7 mouse cellular contexts compared by ENCODE assay signal in the genomic region with DNA sequence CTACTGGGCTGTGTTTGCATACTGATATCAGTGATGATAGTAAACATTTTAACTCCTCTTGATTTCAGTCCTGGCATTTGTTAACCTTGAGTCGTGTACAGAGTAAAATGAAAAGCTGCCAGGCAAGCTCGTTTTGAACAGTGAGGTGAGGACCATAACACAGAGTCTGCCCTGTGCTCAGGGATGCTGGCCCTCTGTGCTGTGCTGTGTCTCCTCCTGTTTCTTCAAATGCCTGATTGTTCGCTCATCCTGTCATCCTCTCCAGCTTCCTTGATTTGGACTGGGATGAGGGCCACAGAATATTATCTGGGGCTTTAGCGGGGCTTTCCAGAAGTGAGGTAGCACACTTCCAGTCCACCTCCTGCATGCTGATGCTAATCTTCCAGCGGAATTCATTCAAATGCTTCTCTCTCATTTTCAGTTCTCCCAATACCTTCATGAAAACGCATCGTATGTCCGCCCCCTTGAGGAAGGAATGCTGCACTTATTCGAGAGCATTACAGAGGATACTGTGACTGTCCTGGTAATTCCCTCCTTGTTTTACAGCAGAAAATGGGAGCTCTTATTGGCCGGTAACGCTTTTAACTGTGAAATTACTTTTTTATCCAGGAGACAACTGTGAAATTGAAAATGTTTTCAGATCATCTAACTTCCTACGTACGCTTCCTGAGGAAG. TPM values are rescaled to one million over a fixed set of nuclear protein-coding genes. Genes with fewer than 3 reads are reported as not detected.
DNase-seq lines count a peak whose midpoint lies in the region; ATAC-seq and TF ChIP-seq lines count a peak whose summit lies in the region.

No protein-coding gene starts in this region.

- DNase-seq in ZHBTc4 (ENCODE audit: low read depth, low spot score), result peak; percentile 92
- DNase-seq in cerebellum, adult 11-12 months, result peak; percentile 50
- peak; percentile 84 for DNase-seq in hindbrain, embryonic 14.5 days (ENCODE audit: low spot score)
- DNase-seq in layer of hippocampus, adult 9-11 months, result peak; percentile 58
- DNase-seq in midbrain, embryonic 11.5 days (ENCODE audit: low spot score, missing footprints), result peak; percentile 95

- no peaks in the 10 kb centered on the region for H3K9me3 ChIP-seq in forebrain, embryonic 15.5 days
- H3K9me3 ChIP-seq in hindbrain, embryonic 14.5 days (ENCODE audit: control insufficient read depth, low read length), result no peaks in the 10 kb centered on the region
- no peaks in the 10 kb centered on the region for H3K9me3 ChIP-seq in midbrain, embryonic 11.5 days (ENCODE audit: control insufficient read depth, low read length)

- 37% methylated on average over 13 of the region's 13 CpGs for WGBS in forebrain, embryonic 15.5 days
- 32% methylated on average over 13 of the region's 13 CpGs for WGBS in hindbrain, embryonic 14.5 days
- 37% methylated on average over 13 of the region's 13 CpGs for WGBS in midbrain, embryonic 11.5 days
- WGBS in small intestine, adult 2 months, result 51% methylated on average over 13 of the region's 13 CpGs

- H3K4me3 ChIP-seq in forebrain, embryonic 15.5 days, result no peak overlapping the region
- no peak overlapping the region for H3K4me3 ChIP-seq in hindbrain, embryonic 14.5 days (replicated peaks; ENCODE audit: low read length)
- no peak overlapping the region for H3K4me3 ChIP-seq in midbrain, embryonic 11.5 days (ENCODE audit: low read depth, low read length)
- H3K4me3 ChIP-seq in small intestine, adult 2 months (ENCODE audit: low read depth, low read length), result no peak overlapping the region

- no peaks in the 10 kb centered on the region for H3K4me1 ChIP-seq in forebrain, embryonic 15.5 days
- H3K4me1 ChIP-seq in hindbrain, embryonic 14.5 days (replicated peaks; ENCODE audit: control insufficient read depth, insufficient read depth, low read length), result no peaks in the 10 kb centered on the region
- H3K4me1 ChIP-seq in midbrain, embryonic 11.5 days (ENCODE audit: control insufficient read depth, insufficient read depth, low read length), result no peaks in the 10 kb centered on the region
- 0 out of 2 replicates have a peak, but pooled peaks cover 2% of the 10 kb centered on the region for H3K4me1 ChIP-seq in small intestine, adult 2 months (ENCODE audit: control insufficient read depth, insufficient read depth, insufficient read length, low read length)

- ATAC-seq in forebrain, embryonic 15.5 days (replicated peaks), result peak; percentile 69
- ATAC-seq in hindbrain, embryonic 14.5 days (ENCODE audit: low FRiP score), result peak; percentile 81; the same call in 1 of the 2 replicates
- peak; percentile 75; the same call in 1 of the 2 replicates for ATAC-seq in midbrain, embryonic 11.5 days (ENCODE audit: low FRiP score)

- peak overlapping the region; percentile 38 for H3K27ac ChIP-seq in forebrain, embryonic 15.5 days (replicated peaks)
- peak overlapping the region; percentile 38 for H3K27ac ChIP-seq in hindbrain, embryonic 14.5 days
- no peak overlapping the region for H3K27ac ChIP-seq in midbrain, embryonic 11.5 days (ENCODE audit: low read depth, low read length)
- H3K27ac ChIP-seq in small intestine, adult 2 months (ENCODE audit: insufficient read depth, low read depth, low read length), result no peak overlapping the region

- TF ChIP-seq CTCF in small intestine, adult 2 months (IDR thresholded peaks at IDR 0.05; ENCODE audit: extremely low read depth, insufficient read length, insufficient replicate concordance, low read depth, low read length), result peak; percentile 3; the same call in 1 of the 2 replicates

- no peak overlapping the region for H3K9ac ChIP-seq in forebrain, embryonic 15.5 days (replicated peaks)
- no peak overlapping the region for H3K9ac ChIP-seq in hindbrain, embryonic 14.5 days
- no peak overlapping the region for H3K9ac ChIP-seq in midbrain, embryonic 11.5 days (ENCODE audit: low read length)

- H3K27me3 ChIP-seq in forebrain, embryonic 15.5 days, result no peaks in the 10 kb centered on the region
- H3K27me3 ChIP-seq in hindbrain, embryonic 14.5 days (ENCODE audit: control insufficient read depth, insufficient read depth, low read length), result no peaks in the 10 kb centered on the region
- H3K27me3 ChIP-seq in midbrain, embryonic 11.5 days (ENCODE audit: control insufficient read depth, insufficient read depth, low read length), result no peaks in the 10 kb centered on the region
- H3K27me3 ChIP-seq in small intestine, adult 2 months (ENCODE audit: control insufficient read depth, insufficient read depth, low read length), result no peaks in the 10 kb centered on the region

- H3K4me2 ChIP-seq in forebrain, embryonic 15.5 days (replicated peaks), result no peak overlapping the region
- no peak overlapping the region for H3K4me2 ChIP-seq in hindbrain, embryonic 14.5 days (replicated peaks)
- no peak overlapping the region for H3K4me2 ChIP-seq in midbrain, embryonic 11.5 days

- peaks cover 41% of the 10 kb centered on the region for H3K36me3 ChIP-seq in forebrain, embryonic 15.5 days
- peaks cover 62% of the 10 kb centered on the region for H3K36me3 ChIP-seq in hindbrain, embryonic 14.5 days (replicated peaks; ENCODE audit: control insufficient read depth, insufficient read depth)
- H3K36me3 ChIP-seq in midbrain, embryonic 11.5 days (ENCODE audit: control insufficient read depth, insufficient read depth, low read length), result peaks cover 3% of the 10 kb centered on the region; the same call in 1 of the 2 replicates
- peaks cover 28% of the 10 kb centered on the region for H3K36me3 ChIP-seq in small intestine, adult 2 months (ENCODE audit: control insufficient read depth, insufficient read depth, low read length)

- TF ChIP-seq POLR2A in small intestine, adult 2 months (IDR thresholded peaks at IDR 0.05; ENCODE audit: low read depth, low read length), result no peak

RNA-seq across cellular contexts. Expression of gene Ppp1r21, which starts 28.4 kb away (rescaled TPM):
- polyA plus RNA-seq in forebrain, embryonic 15.5 days (2015; fragmentation: Nextera tagmentation; extraction: Ambion mirVana), result 25.5 and 25.6 TPM in 2 replicates
- polyA plus RNA-seq in hindbrain, embryonic 14.5 days (2014; fragmentation: Nextera tagmentation; extraction: Ambion mirVana), result 47.8 and 48.6 TPM in 2 replicates
- polyA plus RNA-seq in midbrain, embryonic 11.5 days (2014; fragmentation: Nextera tagmentation; extraction: Ambion mirVana), result 22.7 and 24.0 TPM in 2 replicates
- polyA plus RNA-seq in small intestine, adult 2 months (2012; rRNA removed), result 7.7 and 15.7 TPM in 2 replicates

RNA-seq across cellular contexts. Expression of gene Ston1, which starts 39.2 kb away (rescaled TPM):
- polyA plus RNA-seq in forebrain, embryonic 15.5 days (2015; fragmentation: Nextera tagmentation; extraction: Ambion mirVana), result 1.9 and 2.5 TPM in 2 replicates
- polyA plus RNA-seq in hindbrain, embryonic 14.5 days (2014; fragmentation: Nextera tagmentation; extraction: Ambion mirVana), result 2.3 and 3.4 TPM in 2 replicates
- polyA plus RNA-seq in midbrain, embryonic 11.5 days (2014; fragmentation: Nextera tagmentation; extraction: Ambion mirVana), result 2.7 and 2.9 TPM in 2 replicates
- polyA plus RNA-seq in small intestine, adult 2 months (2012; rRNA removed), result 2.3 and 5.4 TPM in 2 replicates

Comparison
In these comparisons a context has a peak if more than half of its experiments do, and no peak if none do; other contexts are left out.
1. H3K27ac ChIP-seq: peak in forebrain, embryonic 15.5 days (single experiment) and hindbrain, embryonic 14.5 days (single experiment); none in midbrain, embryonic 11.5 days (single experiment) and small intestine, adult 2 months (single experiment).
2. Peak in every context shown above with its lines, with median percentiles within 50 percentile points of each other: DNase-seq and ATAC-seq.